Mouse (Mus musculus): ENCODE data around the gene Ttyh1. TPM values are rescaled to one million over a fixed set of nuclear protein-coding genes. Genes with fewer than 3 reads are reported as not detected.

The Ttyh1 gene
- 1.9 and 3.2 TPM in 2 replicates for polyA plus RNA-seq (2015; fragmentation: Nextera tagmentation; extraction: Ambion mirVana)

DNA sequence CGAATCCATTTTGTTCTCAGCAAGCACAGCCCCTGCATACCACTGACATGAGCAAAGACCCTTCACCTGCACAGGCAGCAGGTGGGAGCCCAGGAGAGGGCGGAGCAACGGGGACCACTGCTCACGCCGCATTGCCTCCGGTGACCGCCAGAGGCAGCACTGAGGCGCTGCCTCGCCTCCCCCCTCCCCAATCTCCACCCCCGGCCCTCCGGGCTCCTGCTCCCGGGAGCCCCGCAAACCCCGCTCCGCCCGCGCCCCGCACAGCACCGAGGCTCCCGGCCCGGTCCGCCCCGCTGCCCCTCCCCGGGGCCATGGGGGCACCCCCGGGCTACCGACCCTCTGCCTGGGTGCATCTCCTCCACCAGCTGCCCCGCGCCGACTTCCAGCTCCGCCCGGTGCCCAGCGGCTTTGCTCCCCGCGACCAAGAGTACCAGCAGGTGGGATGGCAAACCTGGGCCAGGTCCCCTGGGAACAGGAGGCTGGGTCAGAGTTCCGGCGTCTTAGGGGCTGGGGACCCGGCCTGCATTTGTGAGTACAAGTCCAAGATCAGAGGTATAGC lies at the start of gene Ttyh1:
Ttyh1 (plus strand) TSS at position 65 of the 559 bp plus-strand sequence.
- Histone ChIP-seq H3K4me2 (ENCODE audit: low read depth, low read length) (peak within 1 kb of the TSS; percentile 58), H3K27ac (ENCODE audit: low read depth) (no peak within 1 kb of the TSS), H3K4me3 (ENCODE audit: low read depth, low read length) (peak within 1 kb of the TSS; percentile 25; the same call in 1 of the 2 replicates), H3K36me3 (replicated peaks; ENCODE audit: insufficient read depth, low read length) (no peaks in the 10 kb centered on the region), H3K27me3 (ENCODE audit: insufficient read depth, low read length) (peaks cover 26% of the 10 kb centered on the region), H3K9me3 (ENCODE audit: low read length) (no peaks in the 10 kb centered on the region), H3K9ac (replicated peaks) (no peak within 1 kb of the TSS), H3K4me1 (ENCODE audit: insufficient read depth) (peaks cover 4% of the 10 kb centered on the region; the same call in 1 of the 2 replicates)
- DNase-seq (no peak), ATAC-seq (no peak; the same call in 1 of the 2 replicates)
- TF ChIP-seq CTCF (IDR thresholded peaks at IDR 0.05; ENCODE audit: low read depth) (peak; percentile 61), EP300 (IDR thresholded peaks at IDR 0.05; ENCODE audit: low read depth) (no peak)
- WGBS (ENCODE audit: insufficient replicate concordance): 5% methylated on average over 25 of the region's 37 CpGs

DNA sequence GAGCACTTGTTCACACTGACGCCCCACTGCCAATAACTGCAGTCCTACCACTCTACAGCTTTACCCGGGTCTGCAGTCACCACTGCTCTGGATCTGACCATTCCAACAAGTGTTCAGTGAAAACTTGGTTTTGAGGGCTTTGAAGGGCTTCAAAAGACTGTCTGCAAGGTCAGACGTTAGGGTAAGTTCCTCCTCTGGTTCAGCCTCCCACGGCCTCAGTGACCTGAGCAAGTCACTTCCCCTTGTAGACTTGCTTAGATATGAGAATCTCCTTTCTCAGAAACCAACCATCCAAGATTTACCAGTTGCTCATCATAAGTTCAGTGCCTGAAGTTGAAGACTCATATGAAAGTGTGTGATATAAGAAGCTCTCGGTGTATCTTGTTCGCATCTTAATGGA lies 48.1 kb upstream of the Ttyh1 start:
- H3K4me2 ChIP-seq (ENCODE audit: low read depth, low read length): no peak overlapping the region
- DNase-seq: no peak
- no peaks in the 10 kb centered on the region for H3K9me3 ChIP-seq (ENCODE audit: low read length)
- no peaks in the 10 kb centered on the region for H3K27me3 ChIP-seq (ENCODE audit: insufficient read depth, low read length)
- H3K27ac ChIP-seq (ENCODE audit: low read depth): no peak overlapping the region
- no peak overlapping the region for H3K9ac ChIP-seq (replicated peaks)
- TF ChIP-seq CTCF (IDR thresholded peaks at IDR 0.05; ENCODE audit: low read depth) (no peak), EP300 (IDR thresholded peaks at IDR 0.05; ENCODE audit: low read depth) (no peak)
- peaks cover 2% of the 10 kb centered on the region; the same call in 1 of the 2 replicates for H3K4me1 ChIP-seq (ENCODE audit: insufficient read depth)
- no peak overlapping the region for H3K4me3 ChIP-seq (ENCODE audit: low read depth, low read length)
- no peaks in the 10 kb centered on the region for H3K36me3 ChIP-seq (replicated peaks; ENCODE audit: insufficient read depth, low read length)
- ATAC-seq: no peak
- whole genome bisulfite sequencing (ENCODE audit: insufficient replicate concordance): 61% methylated on average over 6 of the region's 6 CpGs

DNA sequence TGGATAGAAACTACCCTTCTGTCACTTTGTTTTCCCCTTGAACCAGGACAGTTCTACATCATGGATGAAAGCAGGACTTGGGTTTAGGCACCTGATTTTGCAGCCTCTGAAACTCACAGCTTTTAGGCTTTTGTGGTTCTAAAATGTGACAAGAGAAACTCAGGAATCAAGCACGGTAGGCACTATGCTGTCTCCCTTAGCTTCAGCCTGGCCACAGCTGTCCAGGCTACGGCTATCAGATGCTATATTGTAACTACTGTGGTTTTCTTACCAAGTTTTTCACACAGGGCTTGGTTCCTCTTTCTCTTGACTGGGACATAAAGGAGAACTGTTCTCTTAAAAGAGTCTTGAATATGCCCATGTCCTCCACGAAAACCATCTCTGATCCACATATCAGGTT lies 46.1 kb upstream of the Ttyh1 start:
- Histone ChIP-seq H3K9ac (replicated peaks) (no peak overlapping the region), H3K27ac (ENCODE audit: low read depth) (peak overlapping the region; percentile 37), H3K4me3 (ENCODE audit: low read depth, low read length) (no peak overlapping the region), H3K4me2 (ENCODE audit: low read depth, low read length) (no peak overlapping the region), H3K27me3 (ENCODE audit: insufficient read depth, low read length) (no peaks in the 10 kb centered on the region), H3K9me3 (ENCODE audit: low read length) (no peaks in the 10 kb centered on the region), H3K36me3 (replicated peaks; ENCODE audit: insufficient read depth, low read length) (no peaks in the 10 kb centered on the region), H3K4me1 (ENCODE audit: insufficient read depth) (peaks cover 2% of the 10 kb centered on the region; the same call in 1 of the 2 replicates)
- no peak for TF ChIP-seq EP300 (IDR thresholded peaks at IDR 0.05; ENCODE audit: low read depth)
- TF ChIP-seq CTCF (IDR thresholded peaks at IDR 0.05; ENCODE audit: low read depth): no peak
- DNase-seq (no peak), ATAC-seq (0 out of 2 replicates have a peak, but pooled peaks have one; percentile 29)
- 34% methylated on average over 3 of the region's 3 CpGs for WGBS (ENCODE audit: insufficient replicate concordance)

DNA sequence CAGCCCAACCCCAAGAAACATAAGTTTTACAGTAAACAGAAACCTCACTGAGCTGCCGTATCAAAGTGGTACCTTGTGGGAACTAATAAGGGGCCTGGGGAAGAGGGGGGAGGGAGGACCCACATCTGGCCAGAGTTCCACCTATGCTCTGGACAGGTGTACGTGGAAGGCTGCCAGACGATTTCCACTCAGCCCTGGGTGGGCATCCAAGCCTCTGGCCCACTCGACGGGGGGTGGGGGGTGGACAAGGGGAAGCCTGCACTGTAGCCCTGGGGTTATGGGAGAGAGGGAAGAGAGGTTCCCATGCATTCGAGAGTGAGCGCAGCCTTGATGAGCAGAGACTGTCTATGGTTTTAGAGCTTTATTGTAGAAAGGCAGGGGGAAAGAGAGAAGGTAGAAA lies 39.7 kb upstream of the Ttyh1 start:
- ATAC-seq (no peak), DNase-seq (no peak)
- no peaks in the 10 kb centered on the region for H3K27me3 ChIP-seq (ENCODE audit: insufficient read depth, low read length)
- no peaks in the 10 kb centered on the region for H3K9me3 ChIP-seq (ENCODE audit: low read length)
- no peak overlapping the region for H3K9ac ChIP-seq (replicated peaks)
- H3K27ac ChIP-seq (ENCODE audit: low read depth): no peak overlapping the region
- no peak overlapping the region for H3K4me3 ChIP-seq (ENCODE audit: low read depth, low read length)
- no peaks in the 10 kb centered on the region for H3K36me3 ChIP-seq (replicated peaks; ENCODE audit: insufficient read depth, low read length)
- 72% methylated on average over 7 of the region's 7 CpGs for WGBS (ENCODE audit: insufficient replicate concordance)
- peaks cover 19% of the 10 kb centered on the region for H3K4me1 ChIP-seq (ENCODE audit: insufficient read depth)
- TF ChIP-seq EP300 (IDR thresholded peaks at IDR 0.05; ENCODE audit: low read depth): no peak
- no peak for TF ChIP-seq CTCF (IDR thresholded peaks at IDR 0.05; ENCODE audit: low read depth)
- no peak overlapping the region for H3K4me2 ChIP-seq (ENCODE audit: low read depth, low read length)

DNA sequence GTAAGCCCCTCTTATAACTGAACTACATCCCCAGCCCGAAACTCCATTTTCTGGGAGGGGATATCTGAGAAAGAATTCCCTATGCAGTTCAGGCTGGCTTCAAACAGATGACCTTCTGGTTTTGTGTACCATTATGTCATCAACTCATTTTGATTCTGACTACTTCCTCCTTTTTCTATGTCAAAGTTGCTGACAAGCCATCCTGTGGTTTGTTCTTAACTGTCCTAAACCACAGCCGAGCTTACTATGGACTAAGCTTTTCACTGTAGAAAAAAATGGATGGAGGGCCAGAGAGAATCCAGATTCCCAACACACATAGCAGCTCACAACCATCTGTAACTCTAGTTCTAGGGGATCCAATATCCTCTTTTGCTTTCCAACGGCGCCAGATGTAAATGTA lies 38.7 kb upstream of the Ttyh1 start:
- Histone ChIP-seq H3K9ac (replicated peaks) (no peak overlapping the region), H3K36me3 (replicated peaks; ENCODE audit: insufficient read depth, low read length) (no peaks in the 10 kb centered on the region), H3K27me3 (ENCODE audit: insufficient read depth, low read length) (no peaks in the 10 kb centered on the region), H3K9me3 (ENCODE audit: low read length) (no peaks in the 10 kb centered on the region), H3K27ac (ENCODE audit: low read depth) (0 out of 2 replicates have a peak overlapping the region, but pooled peaks have one; percentile 18), H3K4me2 (ENCODE audit: low read depth, low read length) (no peak overlapping the region), H3K4me1 (ENCODE audit: insufficient read depth) (peaks cover 21% of the 10 kb centered on the region), H3K4me3 (ENCODE audit: low read depth, low read length) (no peak overlapping the region)
- DNase-seq (no peak), ATAC-seq (peak; percentile 39; the same call in 1 of the 2 replicates)
- TF ChIP-seq CTCF (IDR thresholded peaks at IDR 0.05; ENCODE audit: low read depth) (no peak), EP300 (IDR thresholded peaks at IDR 0.05; ENCODE audit: low read depth) (0 out of 2 replicates have a peak, but pooled peaks have one; percentile 8)
- 46% methylated on average over 4 of the region's 4 CpGs for WGBS (ENCODE audit: insufficient replicate concordance)

DNA sequence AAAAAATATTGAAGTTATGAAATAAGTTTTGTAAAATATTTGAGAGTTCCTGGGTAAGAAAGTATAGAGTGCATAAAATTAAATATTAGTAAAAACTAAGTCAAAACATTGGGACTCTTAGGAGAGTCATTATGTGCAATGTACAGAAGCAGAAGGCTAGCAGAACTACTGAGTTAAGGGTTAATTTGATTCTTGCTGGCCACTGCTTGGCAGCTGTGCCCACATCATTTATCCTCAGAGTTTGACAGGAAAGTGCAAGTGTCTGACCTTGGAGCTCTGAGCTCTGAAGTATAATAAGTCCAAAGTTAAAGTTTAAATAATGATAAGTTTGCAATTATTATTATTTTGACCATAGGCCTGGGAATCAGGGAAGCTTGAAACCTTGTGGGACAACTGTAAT lies 37.5 kb upstream of the Ttyh1 start:
- no peaks in the 10 kb centered on the region for H3K27me3 ChIP-seq (ENCODE audit: insufficient read depth, low read length)
- H3K4me3 ChIP-seq (ENCODE audit: low read depth, low read length): no peak overlapping the region
- H3K9ac ChIP-seq (replicated peaks): no peak overlapping the region
- H3K36me3 ChIP-seq (replicated peaks; ENCODE audit: insufficient read depth, low read length): no peaks in the 10 kb centered on the region
- H3K4me2 ChIP-seq (ENCODE audit: low read depth, low read length): no peak overlapping the region
- ATAC-seq (no peak), DNase-seq (no peak)
- peaks cover 23% of the 10 kb centered on the region for H3K4me1 ChIP-seq (ENCODE audit: insufficient read depth)
- no peaks in the 10 kb centered on the region for H3K9me3 ChIP-seq (ENCODE audit: low read length)
- no peak for TF ChIP-seq EP300 (IDR thresholded peaks at IDR 0.05; ENCODE audit: low read depth)
- peak overlapping the region; percentile 44; the same call in 1 of the 2 replicates for H3K27ac ChIP-seq (ENCODE audit: low read depth)
